ENCODE assay signal across 17 mouse cellular contexts in genomic region chr5:30682967-30683600, GRCm38 (mm10). TPM values are rescaled to one million over a fixed set of nuclear protein-coding genes. Genes with fewer than 3 reads are reported as not detected.
DNase-seq lines count a peak whose midpoint lies in the region; ATAC-seq and TF ChIP-seq lines count a peak whose summit lies in the region.
"Had no signal": no experiment of that assay in that cellular context is flagged by ENCODE, and none has a peak within 500 bp of the region (broad histone marks: within the 10 kb centered on the region; RNA-seq: fewer than 3 reads in every experiment).

No protein-coding gene starts in this region.

- peak; percentile 65 for TF ChIP-seq CTCF in heart, adult 2 months (IDR thresholded peaks at IDR 0.05)
- peak; percentile 53 for TF ChIP-seq CTCF in lung, embryonic 14.5 days (IDR thresholded peaks at IDR 0.05; ENCODE audit: low read depth)
- TF ChIP-seq CTCF in E14TG2a.4 (conservative IDR thresholded peaks at IDR 0.05; ENCODE audit: low read length) = peak; percentile 27
- TF ChIP-seq CTCF in embryonic fibroblast, embryonic 13.5 days (IDR thresholded peaks at IDR 0.05; ENCODE audit: borderline replicate concordance, insufficient read depth, low read length) = peak; percentile 35; the same call in 1 of the 2 replicates

- no peak for DNase-seq in heart, adult 2 months
- DNase-seq in heart, postnatal 25 days (ENCODE audit: low spot score) = no peak
- DNase-seq in lung, embryonic 14.5 days = peak; percentile 28
- no peak for DNase-seq in lung, postnatal 36 days
- DNase-seq in gastrocnemius, postnatal 4 days (ENCODE audit: low spot score in 2 of 2) = no peak
- DNase-seq: adrenal gland, postnatal 25 days; cerebellum, postnatal 14 days; right cerebral cortex, postnatal 14 days had no signal

- intact Hi-C loops in heart, adult 2 months (cut with DNase I) = loop anchor here (1.0 kb wide), 1 partner anchor 167 kb away; no protein-coding TSS in a partner anchor
- intact Hi-C loops in heart, postnatal 25 days (cut with DNase I) = loop anchor here (2.0 to 5.0 kb wide), 2 partner anchors 166 to 261 kb away; no protein-coding TSS in a partner anchor

- H3K36me3 ChIP-seq in heart, adult 2 months (ENCODE audit: control insufficient read depth, insufficient read depth, low read length) = no peaks in the 10 kb centered on the region
- no peaks in the 10 kb centered on the region for H3K36me3 ChIP-seq in lung, embryonic 14.5 days (ENCODE audit: insufficient read depth)
- H3K36me3 ChIP-seq in E14TG2a.4 (ENCODE audit: insufficient read depth, low read length) = peaks cover 12% of the 10 kb centered on the region
- no peaks in the 10 kb centered on the region for H3K36me3 ChIP-seq in forebrain, embryonic 15.5 days
- H3K36me3 ChIP-seq: hindbrain, embryonic 13.5 days; limb, embryonic 15.5 days; neural tube, embryonic 12.5 days had no signal

- H3K9me3 ChIP-seq in lung, embryonic 14.5 days (ENCODE audit: low read depth, low read length) = no peaks in the 10 kb centered on the region
- no peaks in the 10 kb centered on the region for H3K9me3 ChIP-seq in E14TG2a.4 (ENCODE audit: low read length)
- H3K9me3 ChIP-seq in forebrain, embryonic 15.5 days = no peaks in the 10 kb centered on the region
- H3K9me3 ChIP-seq: embryonic facial prominence, embryonic 12.5 days; hindbrain, embryonic 13.5 days; limb, embryonic 15.5 days; neural tube, embryonic 12.5 days had no signal

- no peaks in the 10 kb centered on the region for H3K27me3 ChIP-seq in heart, adult 2 months (ENCODE audit: control insufficient read depth, insufficient read depth, low read length)
- H3K27me3 ChIP-seq in lung, embryonic 14.5 days (ENCODE audit: insufficient read depth, low read length) = no peaks in the 10 kb centered on the region
- H3K27me3 ChIP-seq in E14TG2a.4 (ENCODE audit: insufficient read depth, low read length) = no peaks in the 10 kb centered on the region
- H3K27me3 ChIP-seq in forebrain, embryonic 15.5 days = no peaks in the 10 kb centered on the region
- H3K27me3 ChIP-seq: embryonic facial prominence, embryonic 12.5 days; hindbrain, embryonic 13.5 days; limb, embryonic 15.5 days; neural tube, embryonic 12.5 days had no signal

- no peak overlapping the region for H3K4me3 ChIP-seq in heart, adult 2 months
- H3K4me3 ChIP-seq in lung, embryonic 14.5 days (ENCODE audit: low read depth, low read length) = no peak overlapping the region
- H3K4me3 ChIP-seq in E14TG2a.4 (replicated peaks; ENCODE audit: low read length) = no peak overlapping the region
- H3K4me3 ChIP-seq in embryonic fibroblast, embryonic 13.5 days (ENCODE audit: insufficient read depth, low read length) = no peak overlapping the region
- no peak overlapping the region for H3K4me3 ChIP-seq in forebrain, embryonic 15.5 days
- H3K4me3 ChIP-seq: embryonic facial prominence, embryonic 12.5 days; hindbrain, embryonic 13.5 days; limb, embryonic 15.5 days; neural tube, embryonic 12.5 days had no signal

- TF ChIP-seq EP300 in heart, adult 2 months (IDR thresholded peaks at IDR 0.05; ENCODE audit: insufficient read depth, low read depth, low read length) = no peak

- no peaks in the 10 kb centered on the region for H3K79me2 ChIP-seq in heart, adult 2 months (replicated peaks; ENCODE audit: control insufficient read depth, insufficient read depth, low read length)

- H3K4me1 ChIP-seq in heart, adult 2 months (ENCODE audit: control insufficient read depth, insufficient read depth, low read length) = no peaks in the 10 kb centered on the region
- no peaks in the 10 kb centered on the region for H3K4me1 ChIP-seq in lung, embryonic 14.5 days (ENCODE audit: insufficient read depth)
- peaks cover 6% of the 10 kb centered on the region for H3K4me1 ChIP-seq in E14TG2a.4 (replicated peaks; ENCODE audit: low read depth, low read length)
- H3K4me1 ChIP-seq in embryonic fibroblast, embryonic 13.5 days (ENCODE audit: control insufficient read depth, insufficient read depth, low read length) = no peaks in the 10 kb centered on the region
- no peaks in the 10 kb centered on the region for H3K4me1 ChIP-seq in forebrain, embryonic 15.5 days
- H3K4me1 ChIP-seq: embryonic facial prominence, embryonic 12.5 days; hindbrain, embryonic 13.5 days; limb, embryonic 15.5 days; neural tube, embryonic 12.5 days had no signal

- no peak for TF ChIP-seq POLR2A in heart, adult 2 months (IDR thresholded peaks at IDR 0.05; ENCODE audit: insufficient read depth, low read depth, low read length)
- TF ChIP-seq POLR2A in embryonic fibroblast, embryonic 13.5 days (IDR thresholded peaks at IDR 0.05; ENCODE audit: low read depth, low read length) = no peak

- H3K9ac ChIP-seq in heart, adult 2 months (ENCODE audit: low read depth, low read length) = no peak overlapping the region
- no peak overlapping the region for H3K9ac ChIP-seq in lung, embryonic 14.5 days
- no peak overlapping the region for H3K9ac ChIP-seq in forebrain, embryonic 15.5 days (replicated peaks)
- H3K9ac ChIP-seq: embryonic facial prominence, embryonic 12.5 days; hindbrain, embryonic 13.5 days; limb, embryonic 15.5 days; neural tube, embryonic 12.5 days had no signal

- no peak overlapping the region for H3K4me2 ChIP-seq in lung, embryonic 14.5 days
- no peak overlapping the region for H3K4me2 ChIP-seq in forebrain, embryonic 15.5 days (replicated peaks)
- H3K4me2 ChIP-seq: embryonic facial prominence, embryonic 12.5 days; hindbrain, embryonic 13.5 days; limb, embryonic 15.5 days; neural tube, embryonic 12.5 days had no signal

- no peak overlapping the region for H3K27ac ChIP-seq in heart, adult 2 months
- H3K27ac ChIP-seq in lung, embryonic 14.5 days (ENCODE audit: low read depth) = no peak overlapping the region
- H3K27ac ChIP-seq in embryonic fibroblast, embryonic 13.5 days (ENCODE audit: insufficient read depth, low read length) = no peak overlapping the region
- no peak overlapping the region for H3K27ac ChIP-seq in forebrain, embryonic 15.5 days (replicated peaks)
- H3K27ac ChIP-seq: embryonic facial prominence, embryonic 12.5 days; hindbrain, embryonic 13.5 days; limb, embryonic 15.5 days; neural tube, embryonic 12.5 days had no signal

- no peak for ATAC-seq in lung, embryonic 14.5 days (ENCODE audit: insufficient read depth)
- no peak for ATAC-seq in forebrain, embryonic 15.5 days (replicated peaks)
- ATAC-seq: forebrain, embryonic 16.5 days had no signal

RNA-seq across cellular contexts. Expression of gene Cenpa, which starts 16.5 kb away (rescaled TPM):
- 10 to 100 TPM; 43.9 to 51.0 TPM for total RNA-seq in heart, adult 2 months (2021)
- 51.3 and 69.7 TPM in 2 replicates for polyA plus RNA-seq in heart, adult 2 months (2012; rRNA removed)
- total RNA-seq in heart, postnatal 25 days (2021) = 10 to 100 TPM; 42.0 to 43.0 TPM
- polyA plus RNA-seq in lung, embryonic 14.5 days (2014; fragmentation: Nextera tagmentation; extraction: Ambion mirVana) = 416 and 454 TPM in 2 replicates
- polyA plus RNA-seq in embryonic fibroblast, embryonic 13.5 days (2011; ENCODE audit: insufficient read length, low read depth, missing spikeins) = 37.9 and 59.8 TPM in 2 replicates
- polyA plus RNA-seq in forebrain, embryonic 15.5 days (2015; fragmentation: Nextera tagmentation; extraction: Ambion mirVana) = 128 and 151 TPM in 2 replicates
- total RNA-seq in gastrocnemius, postnatal 4 days (2021) = 10 to 100 TPM; 28.7 to 39.2 TPM

RNA-seq across cellular contexts. Expression of gene Dpysl5, which starts 28.3 kb away (rescaled TPM):
- 1 to 10 TPM in 1 of 2 experiments, under 1 TPM in 1; 0.61 to 1.3 TPM for total RNA-seq in heart, adult 2 months (2021)
- polyA plus RNA-seq in heart, adult 2 months (2012; rRNA removed) = 0.82 and 1.1 TPM in 2 replicates
- under 1 TPM; 0.29 to 0.45 TPM for total RNA-seq in heart, postnatal 25 days (2021)
- 6.6 and 7.3 TPM in 2 replicates for polyA plus RNA-seq in lung, embryonic 14.5 days (2014; fragmentation: Nextera tagmentation; extraction: Ambion mirVana)
- 0.13 TPM in 1 of 2 replicates, not detected in the other for polyA plus RNA-seq in embryonic fibroblast, embryonic 13.5 days (2011; ENCODE audit: insufficient read length, low read depth, missing spikeins)
- 216 and 226 TPM in 2 replicates for polyA plus RNA-seq in forebrain, embryonic 15.5 days (2015; fragmentation: Nextera tagmentation; extraction: Ambion mirVana)
- 1 to 10 TPM; 5.6 to 7.4 TPM for total RNA-seq in gastrocnemius, postnatal 4 days (2021)
- total RNA-seq: megakaryocyte-erythroid progenitor cell, adult 5-6 weeks had no signal

RNA-seq across cellular contexts. Expression of gene Slc35f6, which starts 35.4 kb away (rescaled TPM):
- 10 to 100 TPM; 47.2 to 49.9 TPM for total RNA-seq in heart, adult 2 months (2021)
- 119 and 154 TPM in 2 replicates for polyA plus RNA-seq in heart, adult 2 months (2012; rRNA removed)
- total RNA-seq in heart, postnatal 25 days (2021) = 10 to 100 TPM; 44.1 to 47.2 TPM
- 27.6 and 29.5 TPM in 2 replicates for polyA plus RNA-seq in lung, embryonic 14.5 days (2014; fragmentation: Nextera tagmentation; extraction: Ambion mirVana)
- 36.9 and 41.0 TPM in 2 replicates for polyA plus RNA-seq in embryonic fibroblast, embryonic 13.5 days (2011; ENCODE audit: insufficient read length, low read depth, missing spikeins)
- polyA plus RNA-seq in forebrain, embryonic 15.5 days (2015; fragmentation: Nextera tagmentation; extraction: Ambion mirVana) = 28.0 and 31.1 TPM in 2 replicates
- total RNA-seq in gastrocnemius, postnatal 4 days (2021) = 10 to 100 TPM; 15.6 to 15.9 TPM

Comparison
In these comparisons a context has a peak if more than half of its experiments do, and no peak if none do; other contexts are left out.
1. RNA of gene Dpysl5, which starts 28.3 kb away (polyA plus RNA-seq): 216 to 226 TPM in forebrain, embryonic 15.5 days; 6.6 to 7.3 TPM in lung, embryonic 14.5 days, 0.82 to 1.1 TPM in heart, adult 2 months and 0.13 TPM in embryonic fibroblast, embryonic 13.5 days; every median in the first group is over 10 times any median in the second.
2. Peak in every context shown above with its lines, with median percentiles within 50 percentile points of each other: CTCF ChIP-seq.